Mouse (Mus musculus) neutrophil, adult 59 days (primary cell): ENCODE data around the gene Wbp4. TPM values are rescaled to one million over a fixed set of nuclear protein-coding genes. Genes with fewer than 3 reads are reported as not detected.

Experiments used
- total RNA-seq, 2 experiments: library from RNA; stranded (reverse); gene quantifications; 1 replicate in 1 of 2; 2 replicates in 1 of 2; pipeline ENCODE4 v1.2.4; 2023

Wbp4 gene
- total RNA-seq = 10 to 100 TPM; 19.5 to 22.2 TPM

GRCm38 (mm10) chr14:79481339-79482151 lies at the start of gene Wbp4:
TSS of gene Wbp4 (minus strand) at chr14:79481520.

DNA sequence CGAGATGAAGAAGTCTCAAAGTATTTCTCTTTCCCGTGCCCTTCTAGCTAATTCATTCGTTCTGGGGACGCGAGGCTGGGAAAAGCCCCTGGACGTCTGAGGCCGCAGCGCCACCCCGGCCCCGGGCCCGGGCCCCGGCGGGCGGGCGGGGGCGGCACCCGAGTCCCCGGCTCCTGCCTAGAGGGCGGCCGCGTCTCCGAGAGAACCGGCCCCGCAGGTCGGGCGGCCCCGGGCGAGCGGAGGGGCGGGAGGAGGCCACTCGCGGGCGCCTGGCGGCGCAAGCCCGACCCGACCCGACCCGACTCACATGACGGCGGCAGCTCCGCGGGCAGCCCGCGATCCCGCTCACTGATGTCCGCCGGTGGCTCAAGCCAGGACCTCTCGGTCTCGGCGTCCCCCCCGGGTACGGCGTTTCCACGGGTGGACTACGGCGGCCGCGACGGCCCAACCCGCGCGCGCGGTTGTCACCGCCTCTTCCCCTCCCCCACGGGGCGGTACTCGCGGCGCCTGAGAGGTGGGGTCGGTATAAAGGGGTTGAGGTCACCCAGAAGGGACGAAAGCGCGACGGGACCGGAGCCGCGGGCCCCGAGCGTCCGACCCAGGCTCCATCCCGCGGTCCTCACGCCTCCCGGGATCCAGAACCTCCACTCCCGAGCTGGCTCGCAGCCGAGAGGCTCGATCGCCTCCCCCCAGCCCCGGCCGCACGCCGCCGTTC lies 539 bp downstream of the Wbp4 start, which contains the start of gene Elf1:
Elf1 (plus strand) TSS at position 571 of the 715 bp plus-strand sequence.

GRCm38 (mm10) chr14:79451681-79452590 lies 29.4 kb downstream of the Wbp4 start, which contains the start of gene Kbtbd6:
TSS of gene Kbtbd6 (plus strand) at chr14:79451835.

GRCm38 (mm10) chr14:79425979-79426729 lies 55.2 kb downstream of the Wbp4 start, which contains the start of gene Kbtbd7:
TSS of gene Kbtbd7 (plus strand) at chr14:79426511.

Other genes with a start within 250 kb of the Wbp4 start
- gene Zfp957, start 234.2 kb downstream of the Wbp4 start, total RNA-seq = not detected
- 10 to 100 TPM; 51.3 to 58.6 TPM for gene Rgcc, start 179.9 kb downstream of the Wbp4 start, total RNA-seq
- 10 to 100 TPM; 28.6 to 33.6 TPM for gene Naa16, start 90.7 kb downstream of the Wbp4 start, total RNA-seq
- 1 to 10 TPM; 1.8 to 3.5 TPM for gene Mtrf1, start 83.7 kb downstream of the Wbp4 start, total RNA-seq
- 10 to 100 TPM; 32.1 to 32.9 TPM for gene Kbtbd7, start 55.0 kb downstream of the Wbp4 start, total RNA-seq
- 1 to 10 TPM; 3.6 TPM for gene Kbtbd6, start 29.7 kb downstream of the Wbp4 start, total RNA-seq
- gene Elf1, start 326 bp downstream of the Wbp4 start, total RNA-seq = 10 to 100 TPM; 56.8 to 64.4 TPM
- gene Sugt1, start 106.2 kb upstream of the Wbp4 start, total RNA-seq = 10 to 100 TPM; 56.8 to 62.8 TPM
- not detected for gene Cnmd, start 180.7 kb upstream of the Wbp4 start, total RNA-seq